Mouse (Mus musculus): ENCODE data around the gene Mto1. TPM values are rescaled to one million over a fixed set of nuclear protein-coding genes. Genes with fewer than 3 reads are reported as not detected.

Gene Mto1
- total RNA-seq (2014; rRNA removed; ENCODE audit: low replicate concordance): 22.4 and 27.3 TPM in 2 replicates
- polyA plus RNA-seq (2015; fragmentation: Nextera tagmentation; extraction: Ambion mirVana): 21.8 and 23.3 TPM in 2 replicates

DNA sequence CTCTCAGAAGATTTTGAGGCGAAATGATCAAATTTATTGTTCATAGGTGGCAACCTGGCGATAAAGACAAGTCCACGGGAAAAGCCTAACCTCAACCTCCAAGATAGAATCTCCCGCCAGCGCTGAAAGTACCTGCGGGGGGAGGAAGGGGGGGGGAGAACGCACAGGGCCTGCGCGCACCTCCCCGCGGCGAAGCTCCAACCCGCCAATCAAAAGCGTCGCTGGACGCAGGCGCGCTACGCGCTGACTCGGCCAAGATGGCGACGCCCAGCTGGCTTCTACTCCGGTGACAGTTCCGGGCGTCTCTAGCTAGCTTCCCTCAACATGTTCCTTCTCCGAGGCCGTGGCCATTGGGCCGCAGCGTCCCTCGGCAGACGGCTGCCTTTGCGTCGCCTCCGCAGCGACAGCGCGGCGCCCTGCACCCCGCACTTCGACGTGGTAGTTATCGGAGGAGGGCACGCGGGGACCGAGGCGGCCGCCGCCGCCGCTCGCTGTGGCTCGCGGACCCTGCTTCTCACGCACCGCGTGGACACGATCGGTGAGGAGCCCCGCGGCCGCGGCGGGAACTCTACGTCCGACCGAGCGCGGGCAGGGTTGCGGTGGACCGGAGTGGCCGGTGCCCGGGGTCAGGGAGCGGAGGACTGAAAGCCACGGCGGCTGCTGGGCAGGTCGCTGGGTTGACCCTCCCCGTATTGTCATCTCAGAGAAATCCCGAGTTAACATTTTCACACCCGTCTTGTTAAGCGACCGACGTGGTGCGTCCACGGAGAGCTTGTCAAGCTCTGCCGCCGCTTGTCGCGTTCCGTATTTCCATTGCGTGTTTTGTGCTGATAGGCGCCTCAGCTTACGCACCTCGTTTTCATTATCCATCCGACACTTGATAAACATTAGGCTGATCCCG lies at the start of gene Mto1, which contains the start of gene Gm17324:
Gene Mto1 (plus strand): TSS at position 236 of the 901 bp plus-strand sequence.
Gene Gm17324 (minus strand): TSS at position 814 of the 901 bp plus-strand sequence.
- Histone ChIP-seq H3K4me2 (ENCODE audit: low read depth, low read length) (peak within 1 kb of the TSS; percentile 82), H3K4me1 (ENCODE audit: control insufficient read depth, insufficient read depth) (peaks cover 6% of the 10 kb centered on the region), H3K9ac (replicated peaks; ENCODE audit: low read depth, low read length) (peak within 1 kb of the TSS; percentile 86), H3K27ac (ENCODE audit: low read depth) (peak within 1 kb of the TSS; percentile 96), H3K4me3 (ENCODE audit: low read depth, low read length) (peak within 1 kb of the TSS; percentile 98), H3K36me3 (replicated peaks; ENCODE audit: control insufficient read depth, insufficient read depth, low read length) (peaks cover 21% of the 10 kb centered on the region), H3K9me3 (replicated peaks; ENCODE audit: control insufficient read depth, low read length) (no peaks in the 10 kb centered on the region), H3K27me3 (ENCODE audit: control insufficient read depth, insufficient read depth, low read length) (peaks cover 15% of the 10 kb centered on the region)
- whole genome bisulfite sequencing: under 1% methylated on average over 87 of the region's 96 CpGs
- DNase-seq (ENCODE audit: low spot score): peak; percentile 82
- TF ChIP-seq EP300 (IDR thresholded peaks at IDR 0.05; ENCODE audit: low read depth) (no peak), CTCF (IDR thresholded peaks at IDR 0.05; ENCODE audit: low read depth) (no peak)
- ATAC-seq (ENCODE audit: insufficient read depth, low read depth): peak; percentile 94

DNA sequence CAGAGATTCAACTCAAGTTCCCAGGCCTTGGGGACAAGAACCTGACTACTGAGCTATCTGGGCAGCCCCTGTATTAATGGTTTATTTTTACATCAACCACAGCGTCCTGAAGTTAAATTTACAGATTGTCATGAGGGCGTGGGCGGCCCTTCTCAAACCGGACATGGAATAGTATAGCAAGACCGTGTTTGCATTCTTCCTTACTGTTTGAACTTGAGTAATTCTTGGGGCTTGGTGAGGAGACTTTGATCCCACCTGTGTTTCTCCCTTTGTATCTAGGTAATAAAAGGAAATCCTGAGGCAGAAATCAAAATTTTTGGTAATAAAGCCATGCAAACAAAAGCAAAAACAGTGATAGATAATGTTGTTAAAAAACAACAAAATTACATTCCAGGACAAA lies 47.4 kb upstream of the Mto1 start:
- Histone ChIP-seq H3K4me3 (ENCODE audit: low read depth, low read length) (no peak overlapping the region), H3K27me3 (ENCODE audit: control insufficient read depth, insufficient read depth, low read length) (peaks cover 18% of the 10 kb centered on the region), H3K4me2 (ENCODE audit: low read depth, low read length) (no peak overlapping the region), H3K27ac (ENCODE audit: low read depth) (no peak overlapping the region), H3K4me1 (ENCODE audit: control insufficient read depth, insufficient read depth) (0 out of 2 replicates have a peak, but pooled peaks cover 3% of the 10 kb centered on the region), H3K9me3 (replicated peaks; ENCODE audit: control insufficient read depth, low read length) (no peaks in the 10 kb centered on the region), H3K9ac (replicated peaks; ENCODE audit: low read depth, low read length) (no peak overlapping the region), H3K36me3 (replicated peaks; ENCODE audit: control insufficient read depth, insufficient read depth, low read length) (no peaks in the 10 kb centered on the region)
- WGBS: 74% methylated on average over 5 of the region's 5 CpGs
- DNase-seq (ENCODE audit: low spot score): no peak
- no peak for ATAC-seq (ENCODE audit: insufficient read depth, low read depth)
- TF ChIP-seq EP300 (IDR thresholded peaks at IDR 0.05; ENCODE audit: low read depth) (no peak), CTCF (IDR thresholded peaks at IDR 0.05; ENCODE audit: low read depth) (no peak)

GRCm38 (mm10) chr9:78401596-78401995 lies 46.4 kb upstream of the Mto1 start:
- H3K9ac ChIP-seq (replicated peaks; ENCODE audit: low read depth, low read length): no peak overlapping the region
- no peaks in the 10 kb centered on the region for H3K4me1 ChIP-seq (ENCODE audit: control insufficient read depth, insufficient read depth)
- H3K36me3 ChIP-seq (replicated peaks; ENCODE audit: control insufficient read depth, insufficient read depth, low read length): no peaks in the 10 kb centered on the region
- DNase-seq (ENCODE audit: low spot score) (no peak), ATAC-seq (ENCODE audit: insufficient read depth, low read depth) (no peak)
- 90% methylated on average over 7 of the region's 7 CpGs for WGBS
- TF ChIP-seq EP300 (IDR thresholded peaks at IDR 0.05; ENCODE audit: low read depth): no peak
- no peak for TF ChIP-seq CTCF (IDR thresholded peaks at IDR 0.05; ENCODE audit: low read depth)
- no peak overlapping the region for H3K27ac ChIP-seq (ENCODE audit: low read depth)
- H3K27me3 ChIP-seq (ENCODE audit: control insufficient read depth, insufficient read depth, low read length): peaks cover 8% of the 10 kb centered on the region
- no peak overlapping the region for H3K4me3 ChIP-seq (ENCODE audit: low read depth, low read length)
- H3K9me3 ChIP-seq (replicated peaks; ENCODE audit: control insufficient read depth, low read length): no peaks in the 10 kb centered on the region
- H3K4me2 ChIP-seq (ENCODE audit: low read depth, low read length): no peak overlapping the region

- ATAC-seq (ENCODE audit: insufficient read depth, low read depth): peak; percentile 17; the same call in 1 of the 2 replicates
- peak overlapping the region; percentile 32 for H3K4me3 ChIP-seq (ENCODE audit: low read depth, low read length)
Observed at GRCm38 (mm10) chr9:78427362-78427781, 20.6 kb upstream of the Mto1 start.

DNA sequence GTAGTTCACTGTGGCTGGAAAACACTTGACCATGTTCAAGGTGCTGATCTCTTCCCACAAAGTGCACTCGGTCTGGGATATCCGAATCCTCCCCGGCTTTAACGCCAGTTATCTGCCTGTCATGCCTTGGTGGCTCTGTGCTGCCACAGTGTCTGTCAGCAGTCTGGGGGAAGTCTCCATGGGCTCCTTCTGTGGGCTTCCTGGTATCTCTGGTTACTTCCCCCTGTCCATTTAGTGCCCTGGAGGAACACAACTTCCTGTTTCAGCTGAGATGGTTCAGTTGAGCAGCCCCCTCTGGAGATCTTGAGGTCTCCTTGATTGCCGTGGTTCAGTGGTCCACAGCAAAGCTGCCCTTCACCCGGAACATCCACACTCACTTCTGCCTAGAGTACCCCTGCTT lies 19.8 kb upstream of the Mto1 start:
- DNase-seq (ENCODE audit: low spot score) (no peak), ATAC-seq (ENCODE audit: insufficient read depth, low read depth) (no peak)
- 55% methylated on average over 6 of the region's 6 CpGs for WGBS
- H3K27ac ChIP-seq (ENCODE audit: low read depth): no peak overlapping the region
- no peaks in the 10 kb centered on the region for H3K9me3 ChIP-seq (replicated peaks; ENCODE audit: control insufficient read depth, low read length)
- no peaks in the 10 kb centered on the region for H3K4me1 ChIP-seq (ENCODE audit: control insufficient read depth, insufficient read depth)
- no peak for TF ChIP-seq EP300 (IDR thresholded peaks at IDR 0.05; ENCODE audit: low read depth)
- no peak for TF ChIP-seq CTCF (IDR thresholded peaks at IDR 0.05; ENCODE audit: low read depth)
- no peak overlapping the region for H3K4me3 ChIP-seq (ENCODE audit: low read depth, low read length)
- H3K4me2 ChIP-seq (ENCODE audit: low read depth, low read length): no peak overlapping the region
- no peaks in the 10 kb centered on the region for H3K36me3 ChIP-seq (replicated peaks; ENCODE audit: control insufficient read depth, insufficient read depth, low read length)
- H3K9ac ChIP-seq (replicated peaks; ENCODE audit: low read depth, low read length): no peak overlapping the region
- no peaks in the 10 kb centered on the region for H3K27me3 ChIP-seq (ENCODE audit: control insufficient read depth, insufficient read depth, low read length)

More at GRCm38 (mm10) chr9:78427362-78427781, 20.6 kb upstream of the Mto1 start:
- no peak for DNase-seq (ENCODE audit: low spot score)
- Histone ChIP-seq H3K4me2 (ENCODE audit: low read depth, low read length) (peak overlapping the region; percentile 65), H3K4me1 (ENCODE audit: control insufficient read depth, insufficient read depth) (no peaks in the 10 kb centered on the region), H3K27me3 (ENCODE audit: control insufficient read depth, insufficient read depth, low read length) (no peaks in the 10 kb centered on the region), H3K9me3 (replicated peaks; ENCODE audit: control insufficient read depth, low read length) (no peaks in the 10 kb centered on the region), H3K9ac (replicated peaks; ENCODE audit: low read depth, low read length) (no peak overlapping the region), H3K27ac (ENCODE audit: low read depth) (no peak overlapping the region), H3K36me3 (replicated peaks; ENCODE audit: control insufficient read depth, insufficient read depth, low read length) (no peaks in the 10 kb centered on the region)
- 20% methylated on average over 26 of the region's 27 CpGs for WGBS
- TF ChIP-seq EP300 (IDR thresholded peaks at IDR 0.05; ENCODE audit: low read depth) (no peak), CTCF (IDR thresholded peaks at IDR 0.05; ENCODE audit: low read depth) (no peak)

All from heart, postnatal 0 days (tissue).